Mouse (Mus musculus): ENCODE results near the gene Tcf7l2.

GRCm38 (mm10) chr19:55767579-55767978 is 26.0 kb downstream of the Tcf7l2 start:
- no peak for TF ChIP-seq EP300 (optimal IDR thresholded peaks at IDR 0.05)
- TF ChIP-seq CTCF (IDR thresholded peaks at IDR 0.05; ENCODE audit: low read depth), result no peak

All from stomach, postnatal 0 days (tissue).